Mouse (Mus musculus): ENCODE data around the gene Fam219b. TPM values are rescaled to one million over a fixed set of nuclear protein-coding genes. Genes with fewer than 3 reads are reported as not detected.

The Fam219b gene
- total RNA-seq, 2 experiments from 2014 or later, result 18.7 to 19.2 TPM

GRCm38 (mm10) chr9:57525516-57525915, 11.8 kb upstream of the Fam219b start:
- DNase-seq, result no peak

- DNase-seq, result no peak
These were observed 10.9 kb upstream of the Fam219b start for GRCm38 (mm10) chr9:57526435-57526834.

DNA sequence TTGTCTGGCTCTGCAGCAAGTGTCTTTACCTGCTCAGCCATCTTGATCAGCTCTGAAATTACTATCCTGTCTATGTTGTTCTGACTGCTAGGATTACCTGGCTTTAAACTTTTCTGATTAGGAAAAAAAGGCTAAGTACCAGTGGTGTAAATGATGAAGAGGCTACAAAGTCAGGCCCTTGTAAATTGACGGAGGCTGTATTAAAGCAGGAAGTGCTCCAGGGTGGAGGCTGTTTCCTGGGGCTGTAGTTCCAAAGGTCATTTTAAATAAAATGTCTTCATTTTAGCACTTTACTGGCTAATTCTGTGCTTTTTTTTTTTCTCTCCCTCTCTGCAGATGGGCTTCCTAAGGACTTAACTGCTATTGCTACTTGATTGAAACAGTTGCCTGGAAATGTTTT, 5.4 kb upstream of the Fam219b start:
- no peak for DNase-seq

DNA sequence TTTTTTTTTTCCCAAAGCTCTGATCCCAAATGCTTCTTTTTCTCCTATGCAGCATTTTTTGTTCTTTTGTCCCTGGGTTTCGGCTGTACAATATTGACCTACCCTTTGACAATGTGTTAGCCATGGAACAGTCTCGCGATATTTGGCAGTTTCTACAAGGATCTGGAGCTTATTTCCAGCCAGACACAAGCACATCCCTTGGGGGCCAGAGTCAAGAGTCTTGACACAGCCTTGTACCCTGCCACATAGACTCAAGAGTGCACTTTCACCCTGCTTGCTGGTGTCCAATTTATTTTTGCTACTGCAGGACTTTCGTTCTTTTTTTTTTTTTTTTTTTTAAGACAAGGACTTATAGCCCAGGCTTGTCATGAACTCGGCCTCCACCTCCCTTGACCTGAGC, 966 bp upstream of the Fam219b start:
- no peak for DNase-seq

GRCm38 (mm10) chr9:57537728-57538181, 427 bp downstream of the Fam219b start:
- DNase-seq, result no peak

DNA sequence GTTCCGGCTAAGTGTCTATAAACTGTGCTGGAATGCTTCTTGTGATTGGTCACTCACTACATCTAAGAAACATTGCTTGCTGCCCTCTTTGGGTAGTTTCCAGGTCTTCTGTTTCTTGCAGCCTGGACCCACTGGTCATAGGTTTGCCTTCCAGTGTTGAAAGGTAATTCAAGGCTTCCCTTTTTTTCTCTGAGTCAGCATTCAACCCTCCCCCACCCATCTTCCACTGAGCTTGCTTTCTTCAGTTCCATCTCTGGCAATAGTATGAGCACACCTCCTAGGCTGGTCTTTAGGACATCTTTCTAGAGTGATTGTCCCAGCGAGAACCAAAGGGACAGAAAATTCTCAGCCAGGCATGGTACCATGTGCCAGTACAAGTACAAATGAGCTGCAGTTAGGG, 2.2 kb downstream of the Fam219b start:
- no peak for DNase-seq

DNA sequence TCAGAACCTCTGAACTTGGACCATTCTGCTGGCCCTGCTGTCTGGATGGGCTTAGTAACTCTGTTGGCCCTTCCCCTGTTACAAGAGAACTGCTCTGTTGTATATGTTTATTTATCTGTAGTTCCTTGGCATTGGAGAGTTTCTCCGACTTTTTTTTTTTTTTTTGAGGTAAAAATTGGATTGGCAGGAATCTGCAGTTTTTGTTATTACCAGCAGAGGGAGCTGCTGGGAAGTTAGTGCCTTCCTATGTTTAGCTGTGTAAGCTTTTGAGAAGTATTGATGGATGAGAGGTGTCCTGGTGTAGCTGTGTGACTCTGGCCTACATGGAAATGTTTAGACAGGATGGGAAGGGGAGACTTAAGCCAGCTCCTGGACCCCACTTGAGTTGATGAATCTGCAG, 4.0 kb downstream of the Fam219b start:
- DNase-seq, result peak in 1 of 2 experiments; percentile 37

GRCm38 (mm10) chr9:57543951-57544350, 6.6 kb downstream of the Fam219b start:
- DNase-seq, result no peak

DNA sequence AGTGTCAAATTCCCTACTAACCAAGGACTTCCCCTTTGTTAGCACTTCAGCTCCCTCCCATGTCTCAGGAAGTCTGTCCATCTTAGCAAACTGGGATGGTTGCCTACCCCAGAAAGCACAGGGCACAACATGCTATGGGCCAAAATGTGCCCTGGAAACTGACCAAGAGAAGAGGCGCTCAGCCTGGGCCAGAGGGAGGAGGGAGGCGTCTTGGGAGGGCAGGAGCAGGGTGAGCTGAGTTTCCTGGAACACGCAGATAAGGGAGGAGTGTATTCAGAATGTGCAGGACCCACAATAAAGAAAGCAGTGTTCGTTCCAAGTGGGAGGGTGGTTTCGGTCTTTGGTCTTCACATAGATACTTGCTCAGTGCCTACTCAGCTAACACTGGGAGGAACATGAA, 10.0 kb downstream of the Fam219b start:
- no peak for DNase-seq

DNA sequence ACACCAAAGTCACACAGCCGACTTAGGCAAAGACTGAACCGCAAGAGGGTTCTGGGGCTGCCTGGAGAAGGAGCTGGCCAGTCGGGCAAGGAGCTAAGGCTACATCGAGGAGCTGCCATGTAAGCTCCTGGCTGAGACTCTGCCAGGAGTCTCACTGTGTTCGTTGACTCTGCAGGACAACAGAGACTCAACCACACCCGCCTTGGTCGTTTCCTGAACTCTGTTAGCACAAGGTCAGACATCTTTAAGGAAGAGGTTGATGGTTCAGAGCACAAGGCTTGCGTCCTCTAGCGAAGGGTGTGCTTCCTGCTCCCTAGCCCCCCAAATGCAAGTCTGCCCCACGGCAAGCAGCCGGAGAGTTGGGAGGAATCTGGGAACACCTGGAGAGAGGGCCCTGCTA, 10.5 kb downstream of the Fam219b start:
- DNase-seq, result no peak

GRCm38 (mm10) chr9:57549186-57549585, 11.9 kb downstream of the Fam219b start:
- DNase-seq, result no peak

DNA sequence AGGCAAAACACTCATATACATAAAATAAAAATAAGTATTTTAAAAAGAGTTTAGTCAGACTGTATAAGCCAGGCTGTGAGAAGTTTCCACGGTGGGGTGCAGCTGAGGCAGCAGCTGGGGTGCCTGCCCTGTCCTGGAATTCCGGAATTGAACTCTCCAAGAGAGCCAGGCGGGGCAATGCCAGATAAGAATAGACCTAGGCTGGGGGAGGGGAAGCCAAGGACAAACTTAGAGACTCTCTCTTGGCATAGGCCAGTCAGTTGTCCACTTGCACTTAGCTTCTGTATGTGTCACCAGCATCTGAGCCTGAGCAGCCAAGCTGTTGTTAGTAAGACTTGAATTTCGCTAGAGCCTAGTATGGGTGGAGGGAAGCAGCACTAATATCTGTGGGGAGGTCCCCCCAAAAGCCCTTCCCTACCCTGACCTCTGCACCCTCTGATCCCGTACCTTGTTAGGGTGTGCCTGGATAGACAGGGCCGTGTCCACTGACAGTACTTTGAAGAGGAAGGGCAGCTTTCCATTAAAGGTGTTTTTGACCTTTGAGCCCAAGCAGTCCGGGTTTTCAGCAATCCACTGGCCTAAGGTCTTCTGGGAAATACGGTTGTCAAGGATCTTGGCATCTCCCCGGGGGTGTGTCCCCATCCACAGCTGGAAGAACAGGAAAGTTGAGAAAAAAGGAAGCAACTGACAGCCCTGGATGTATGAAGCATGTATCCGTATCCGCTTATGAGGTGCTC, 13.0 kb downstream of the Fam219b start:
- DNase-seq, result no peak

GRCm38 (mm10) chr9:57552139-57552887, 15.0 kb downstream of the Fam219b start, which contains the start of gene Mpi:
Gene Mpi, minus strand, starts transcription at chr9:57552763.
- DNase-seq, result peak; percentile 77 to 78

DNA sequence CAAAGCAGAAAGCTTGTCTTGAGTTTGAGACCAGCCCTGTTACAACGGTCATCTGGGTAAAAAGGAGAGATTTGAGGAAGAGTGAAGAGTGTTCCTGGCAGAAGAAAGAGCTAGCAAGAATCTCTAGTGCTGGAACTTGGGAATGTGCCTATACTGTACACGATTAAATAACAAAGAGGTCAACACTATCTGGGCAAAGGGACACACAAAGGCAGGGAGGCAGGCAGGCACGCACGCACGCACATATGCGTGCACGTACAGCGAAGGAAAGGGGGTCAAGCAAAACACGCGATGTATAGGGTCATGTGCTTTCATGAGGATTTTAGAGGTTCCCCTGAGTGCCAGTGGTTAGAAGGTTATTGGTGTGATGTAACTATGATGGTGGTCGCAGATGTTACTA, 15.8 kb downstream of the Fam219b start:
- no peak for DNase-seq

- no peak for DNase-seq
These were observed 17.4 kb downstream of the Fam219b start for GRCm38 (mm10) chr9:57554753-57555152.

- no peak for DNase-seq
These were observed 19.9 kb downstream of the Fam219b start for GRCm38 (mm10) chr9:57557215-57557614.

DNA sequence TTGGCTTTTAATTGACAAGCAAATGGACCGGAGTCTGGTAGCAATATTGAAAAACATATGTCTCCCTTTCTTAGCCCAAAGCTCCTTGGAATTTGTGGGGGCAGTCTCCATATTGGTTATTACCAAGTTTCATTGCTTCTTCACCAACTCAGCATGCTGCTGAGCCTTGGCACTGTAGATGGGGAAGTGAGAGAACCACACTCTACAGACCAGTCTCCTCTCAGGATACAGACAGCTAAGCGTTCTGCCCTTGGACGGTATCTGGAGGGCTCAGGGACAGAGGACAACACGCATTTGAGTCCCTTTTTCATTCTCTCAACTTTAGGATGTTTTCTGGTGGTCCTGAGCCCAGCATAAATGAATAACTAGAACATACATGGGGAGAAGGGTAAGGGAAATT, 21.3 kb downstream of the Fam219b start:
- no peak for DNase-seq

- no peak for DNase-seq
These were observed 22.2 kb downstream of the Fam219b start for GRCm38 (mm10) chr9:57559568-57559967.

- no peak for DNase-seq
These were observed 22.9 kb downstream of the Fam219b start for GRCm38 (mm10) chr9:57560263-57560662.

DNA sequence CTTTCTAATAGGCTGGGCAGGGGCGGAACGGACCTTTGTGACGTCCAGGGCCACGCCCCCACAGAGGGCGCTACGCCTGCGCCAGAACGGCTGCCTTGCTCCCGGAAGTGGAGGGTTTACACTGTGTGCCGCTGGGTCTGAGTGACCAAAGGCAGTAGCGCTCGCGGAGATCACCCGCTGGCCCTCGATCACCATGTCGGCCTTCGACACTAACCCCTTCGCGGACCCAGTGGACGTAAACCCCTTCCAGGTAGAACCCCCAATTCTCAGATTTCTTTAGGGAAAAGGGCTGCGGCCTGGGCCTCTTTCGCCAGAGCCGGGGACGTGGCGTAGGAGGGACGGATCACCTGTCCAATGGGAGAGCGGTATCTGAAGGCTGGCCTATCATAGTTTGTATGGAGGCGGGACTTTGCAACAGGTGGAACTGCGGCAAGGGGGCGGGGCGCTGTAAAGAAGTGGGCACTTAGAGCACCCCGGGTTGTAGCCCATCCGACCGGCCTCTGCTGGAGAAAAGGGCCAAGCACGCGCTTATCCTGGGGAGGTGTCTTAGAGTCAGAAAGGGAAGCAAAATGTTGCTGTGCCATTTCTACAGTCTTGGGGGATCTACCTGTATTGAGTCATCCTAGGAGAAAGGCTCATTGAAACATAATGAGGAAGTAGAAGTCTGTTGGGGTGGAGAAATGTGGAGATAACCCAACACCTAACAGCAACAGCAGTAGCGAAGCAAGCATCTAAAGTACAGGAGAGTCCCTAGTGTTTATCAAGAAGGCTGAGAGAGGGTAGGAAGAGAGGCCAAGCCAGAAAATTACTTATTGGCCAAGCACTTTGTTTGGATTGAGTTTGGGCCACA, 23.8 kb downstream of the Fam219b start, which contains the start of gene Scamp2:
Gene Scamp2, plus strand, starts transcription at position 83 of the 850 bp plus-strand sequence.
- peak; percentile 95 for DNase-seq

GRCm38 (mm10) chr9:57561711-57562099, 24.4 kb downstream of the Fam219b start:
- no peak for DNase-seq

DNA sequence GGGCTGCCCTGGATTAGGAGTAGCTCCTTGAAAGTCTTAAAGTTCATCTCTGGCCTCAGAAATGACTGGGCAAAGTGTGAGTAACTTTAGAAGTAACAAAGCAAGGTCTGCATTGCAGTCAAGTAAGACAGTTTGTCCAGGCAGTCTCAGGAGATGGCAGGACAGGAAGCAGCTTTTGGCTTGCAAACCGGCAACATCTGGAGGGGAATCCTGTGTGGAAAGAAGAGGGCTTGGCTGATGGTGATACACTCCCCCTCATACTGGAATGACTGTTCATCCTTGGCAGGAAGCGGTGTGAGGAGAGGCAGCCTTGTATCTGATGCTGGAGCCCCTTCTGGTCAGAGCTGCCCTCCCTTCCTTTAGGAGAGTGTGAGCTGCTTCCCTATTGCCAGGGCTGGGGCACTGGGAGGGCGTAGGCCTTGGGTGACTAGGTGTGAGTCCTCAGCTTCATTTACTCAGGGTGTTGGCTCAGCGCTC, 25.6 kb downstream of the Fam219b start:
- DNase-seq, result no peak

DNA sequence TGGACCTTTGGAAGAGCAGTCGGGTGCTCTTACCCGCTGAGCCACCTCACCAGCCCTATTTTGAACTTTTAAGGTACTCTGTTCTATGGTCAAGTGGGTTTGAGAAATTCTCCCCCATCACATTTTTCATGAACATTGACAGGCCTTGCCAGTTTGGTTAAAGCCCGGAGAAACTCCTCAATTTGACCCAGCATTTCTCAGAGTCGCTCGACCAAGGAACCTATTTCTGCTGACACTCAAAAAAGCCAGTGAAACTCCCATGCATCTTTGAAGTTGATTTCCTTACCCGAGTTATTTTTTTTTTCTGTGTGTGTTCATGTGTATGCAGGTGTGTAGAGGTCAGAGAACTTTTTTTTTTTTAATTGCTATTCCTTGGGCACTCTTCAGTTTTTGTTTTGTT, 27.3 kb downstream of the Fam219b start:
- no peak for DNase-seq

Measured in layer of hippocampus, postnatal 36 days (tissue).